Mouse (Mus musculus): ENCODE results near the gene Tph1.

- TF ChIP-seq CTCF (conservative IDR thresholded peaks at IDR 0.05; ENCODE audit: low read length) (no peak), NANOG (IDR thresholded peaks at IDR 0.05; ENCODE audit: borderline replicate concordance, low read length) (no peak), POU5F1 (IDR thresholded peaks at IDR 0.05; ENCODE audit: borderline replicate concordance, low read length) (no peak)
These were observed 65.3 kb downstream of the Tph1 start for GRCm38 (mm10) chr7:46607031-46607426.
